Mouse (Mus musculus) limb, embryonic 11.5 days (tissue): ENCODE data around the gene Lamc2. TPM values are rescaled to one million over a fixed set of nuclear protein-coding genes. Genes with fewer than 3 reads are reported as not detected.
A peak's percentile ranks its signal among the peaks of the same experiment; 100 is the strongest.

Source experiments
- ATAC-seq: fragments of 200-750 bp; cut with Nextera tagmentation; 2 replicates; pipeline ENCODE4 v1.8.0; 2017; ENCODE audit warnings: low read depth; ENCODE audit not compliant: insufficient number of reproducible peaks, low FRiP score, low TSS enrichment
- DNase-seq: peaks from one replicate; pipeline ENCODE4 v3.0.0-alpha.2; 2015; ENCODE audit warnings: low spot score
- H3K27ac ChIP-seq: fragments of 300-500 bp; sonication (generic); replicated peaks from 2 replicates; pipeline ENCODE4 v1.5.1; 2014; ENCODE audit warnings: low read depth, mild to moderate bottlenecking, low read length
- H3K27me3 ChIP-seq: fragments of 300-500 bp; sonication (generic); 2 replicates; pipeline ENCODE4 v1.6.1; 2014; ENCODE audit warnings: mild to moderate bottlenecking, low read length, mixed read lengths; ENCODE audit not compliant: control insufficient read depth, insufficient read depth
- H3K36me3 ChIP-seq: fragments of 300-500 bp; sonication (generic); 2 replicates; pipeline ENCODE4 v1.6.1; 2014; ENCODE audit warnings: mild to moderate bottlenecking, low read length, moderate library complexity, mixed read lengths; ENCODE audit not compliant: control insufficient read depth, insufficient read depth
- H3K4me1 ChIP-seq: fragments of 300-500 bp; sonication (generic); 2 replicates; pipeline ENCODE4 v1.6.1; 2014; ENCODE audit warnings: low read length, mixed read lengths; ENCODE audit not compliant: control insufficient read depth, insufficient read depth
- H3K4me2 ChIP-seq: fragments of 300-500 bp; sonication (generic); 2 replicates; pipeline ENCODE4 v1.6.1; 2014; ENCODE audit warnings: low read depth, mild to moderate bottlenecking, moderate library complexity; ENCODE audit not compliant: severe bottlenecking
- H3K4me3 ChIP-seq: fragments of 300-500 bp; sonication (generic); 2 replicates; pipeline ENCODE4 v1.5.1; 2014; ENCODE audit warnings: low read depth, low read length
- H3K9ac ChIP-seq: fragments of 300-500 bp; sonication (generic); 2 replicates; pipeline ENCODE4 v1.6.1; 2014; ENCODE audit warnings: mild to moderate bottlenecking, low read length
- H3K9me3 ChIP-seq: fragments of 300-500 bp; sonication (generic); 2 replicates; pipeline ENCODE4 v1.6.1; 2016; ENCODE audit warnings: low read length; ENCODE audit not compliant: control insufficient read depth
- WGBS: fragments of 180-500 bp; shearing (Covaris S2); extraction: QIAGEN DNeasy Blood & Tissue Kit; methylation state at CpG from one replicate; pipeline ENCODE4 v1.1.7; 2014; 5-methylcytosine and 5-hydroxymethylcytosine counted together
- polyA plus RNA-seq: library from polyadenylated mRNA; unstranded; fragments of >200 nt; fragmentation: Nextera tagmentation; extraction: Ambion mirVana; gene quantifications from 2 replicates; pipeline ENCODE4 v1.2.1, GENCODE M21; 2014

The Lamc2 gene
- polyA plus RNA-seq, 1 experiment from 2014 or later, result 3.9 TPM

DNA sequence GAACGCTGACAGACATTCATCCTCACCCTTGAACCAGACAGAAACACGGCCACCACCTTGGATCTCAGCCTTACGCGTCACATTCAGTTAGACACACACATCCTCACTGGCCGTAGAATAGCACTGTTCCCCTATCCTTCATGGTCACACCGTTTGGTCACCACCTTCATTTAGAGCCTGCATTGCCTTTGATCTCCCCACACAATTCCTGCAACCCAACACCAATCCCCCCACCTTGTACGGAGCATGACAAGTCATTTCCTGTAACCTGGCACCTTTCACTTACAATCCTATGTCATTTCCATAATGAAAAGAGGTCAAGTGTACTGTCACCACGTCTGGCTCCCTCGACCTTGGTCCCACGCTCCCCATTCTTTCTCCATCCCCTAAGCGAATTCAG is 42.2 kb downstream of the Lamc2 start:
- Histone ChIP-seq H3K36me3 (no peaks in the 10 kb centered on the region), H3K9ac (no peak overlapping the region), H3K9me3 (no peaks in the 10 kb centered on the region), H3K27me3 (no peaks in the 10 kb centered on the region), H3K4me3 (no peak overlapping the region), H3K4me2 (no peak overlapping the region), H3K27ac (no peak overlapping the region), H3K4me1 (peaks cover 3% of the 10 kb centered on the region; the same call in 1 of the 2 replicates)
- DNase-seq (no peak), ATAC-seq (0 out of 2 replicates have a peak, but pooled peaks have one; percentile 31)
- WGBS, result 46% methylated on average over 11 of the region's 11 CpGs

GRCm38 (mm10) chr1:153140747-153141228 is 45.5 kb downstream of the Lamc2 start:
- H3K4me1 ChIP-seq, result peaks cover 3% of the 10 kb centered on the region; the same call in 1 of the 2 replicates
- no peak for ATAC-seq
- peak; percentile 31 for DNase-seq

DNA sequence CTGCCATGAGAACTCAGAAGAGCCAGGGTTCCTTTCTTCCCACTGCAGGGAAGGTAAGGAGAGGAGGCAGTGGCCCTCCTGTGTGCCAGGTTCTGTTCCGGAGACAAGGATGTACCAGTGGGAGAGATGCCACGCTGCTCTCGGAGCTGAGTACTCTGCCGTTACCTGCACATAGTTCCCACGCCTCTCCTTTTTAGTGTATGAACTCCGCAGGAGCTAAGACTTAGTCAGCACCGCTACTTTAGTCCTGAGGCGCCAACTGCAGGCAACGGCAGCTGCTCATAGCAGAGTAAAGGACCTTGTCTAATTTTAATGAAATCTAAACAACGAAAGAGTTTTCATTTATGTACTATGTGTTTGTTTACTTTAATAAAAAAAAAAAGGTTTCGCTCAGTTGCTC is 46.0 kb downstream of the Lamc2 start:
- 77% methylated on average over 11 of the region's 11 CpGs for WGBS
- Histone ChIP-seq H3K4me1 (peaks cover 3% of the 10 kb centered on the region; the same call in 1 of the 2 replicates), H3K4me3 (no peak overlapping the region), H3K27ac (no peak overlapping the region), H3K9me3 (no peaks in the 10 kb centered on the region), H3K9ac (no peak overlapping the region), H3K36me3 (no peaks in the 10 kb centered on the region), H3K4me2 (no peak overlapping the region), H3K27me3 (no peaks in the 10 kb centered on the region)
- ATAC-seq (no peak), DNase-seq (no peak)

More at GRCm38 (mm10) chr1:153140747-153141228, 45.5 kb downstream of the Lamc2 start:
- no peak overlapping the region for H3K9ac ChIP-seq
- no peaks in the 10 kb centered on the region for H3K36me3 ChIP-seq
- no peak overlapping the region for H3K4me3 ChIP-seq
- 16% methylated on average over 8 of the region's 8 CpGs for WGBS
- H3K27ac ChIP-seq, result no peak overlapping the region
- no peaks in the 10 kb centered on the region for H3K27me3 ChIP-seq
- H3K4me2 ChIP-seq, result no peak overlapping the region
- H3K9me3 ChIP-seq, result no peaks in the 10 kb centered on the region

GRCm38 (mm10) chr1:153139635-153140034 is 46.6 kb downstream of the Lamc2 start:
- H3K4me3 ChIP-seq, result no peak overlapping the region
- H3K4me2 ChIP-seq, result no peak overlapping the region
- H3K9ac ChIP-seq, result no peak overlapping the region
- DNase-seq (no peak), ATAC-seq (no peak)
- 70% methylated on average over 7 of the region's 7 CpGs for WGBS
- no peaks in the 10 kb centered on the region for H3K9me3 ChIP-seq
- H3K4me1 ChIP-seq, result peaks cover 3% of the 10 kb centered on the region; the same call in 1 of the 2 replicates
- no peaks in the 10 kb centered on the region for H3K36me3 ChIP-seq
- H3K27ac ChIP-seq, result no peak overlapping the region
- no peaks in the 10 kb centered on the region for H3K27me3 ChIP-seq

DNA sequence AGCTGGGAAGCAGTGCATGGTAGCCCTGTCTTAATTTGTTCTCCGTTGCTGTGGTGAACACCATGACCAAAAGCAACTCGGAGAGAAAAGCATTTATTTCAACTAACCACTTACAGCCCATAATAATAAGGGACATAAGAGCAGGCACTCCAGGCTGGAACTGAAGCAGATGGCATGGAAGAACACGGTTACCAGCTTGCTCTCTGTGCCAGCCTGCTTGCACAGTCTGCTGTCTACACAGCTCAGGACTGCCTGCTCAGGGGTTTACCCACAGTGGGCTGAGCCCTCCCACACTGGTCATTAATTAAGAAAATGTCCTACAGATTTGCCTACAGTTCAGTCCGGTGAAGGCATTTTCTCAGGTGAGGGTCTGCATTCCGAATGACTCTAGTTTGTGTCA is 47.8 kb downstream of the Lamc2 start:
- DNase-seq (no peak), ATAC-seq (no peak)
- Histone ChIP-seq H3K4me2 (no peak overlapping the region), H3K4me3 (no peak overlapping the region), H3K27ac (no peak overlapping the region), H3K9me3 (no peaks in the 10 kb centered on the region), H3K27me3 (no peaks in the 10 kb centered on the region), H3K4me1 (peaks cover under 1% of the 10 kb centered on the region; the same call in 1 of the 2 replicates), H3K9ac (no peak overlapping the region), H3K36me3 (no peaks in the 10 kb centered on the region)
- 75% methylated on average over 5 of the region's 5 CpGs for WGBS

- Histone ChIP-seq H3K4me2 (no peak overlapping the region), H3K4me3 (no peak overlapping the region), H3K4me1 (peaks cover 5% of the 10 kb centered on the region; the same call in 1 of the 2 replicates), H3K9me3 (no peaks in the 10 kb centered on the region), H3K36me3 (no peaks in the 10 kb centered on the region), H3K27ac (no peak overlapping the region), H3K27me3 (no peaks in the 10 kb centered on the region), H3K9ac (no peak overlapping the region)
- no peak for DNase-seq
- no peak for ATAC-seq
- WGBS, result 77% methylated on average over 13 of the region's 13 CpGs
These were observed 49.6 kb downstream of the Lamc2 start for GRCm38 (mm10) chr1:153136647-153137046.

DNA sequence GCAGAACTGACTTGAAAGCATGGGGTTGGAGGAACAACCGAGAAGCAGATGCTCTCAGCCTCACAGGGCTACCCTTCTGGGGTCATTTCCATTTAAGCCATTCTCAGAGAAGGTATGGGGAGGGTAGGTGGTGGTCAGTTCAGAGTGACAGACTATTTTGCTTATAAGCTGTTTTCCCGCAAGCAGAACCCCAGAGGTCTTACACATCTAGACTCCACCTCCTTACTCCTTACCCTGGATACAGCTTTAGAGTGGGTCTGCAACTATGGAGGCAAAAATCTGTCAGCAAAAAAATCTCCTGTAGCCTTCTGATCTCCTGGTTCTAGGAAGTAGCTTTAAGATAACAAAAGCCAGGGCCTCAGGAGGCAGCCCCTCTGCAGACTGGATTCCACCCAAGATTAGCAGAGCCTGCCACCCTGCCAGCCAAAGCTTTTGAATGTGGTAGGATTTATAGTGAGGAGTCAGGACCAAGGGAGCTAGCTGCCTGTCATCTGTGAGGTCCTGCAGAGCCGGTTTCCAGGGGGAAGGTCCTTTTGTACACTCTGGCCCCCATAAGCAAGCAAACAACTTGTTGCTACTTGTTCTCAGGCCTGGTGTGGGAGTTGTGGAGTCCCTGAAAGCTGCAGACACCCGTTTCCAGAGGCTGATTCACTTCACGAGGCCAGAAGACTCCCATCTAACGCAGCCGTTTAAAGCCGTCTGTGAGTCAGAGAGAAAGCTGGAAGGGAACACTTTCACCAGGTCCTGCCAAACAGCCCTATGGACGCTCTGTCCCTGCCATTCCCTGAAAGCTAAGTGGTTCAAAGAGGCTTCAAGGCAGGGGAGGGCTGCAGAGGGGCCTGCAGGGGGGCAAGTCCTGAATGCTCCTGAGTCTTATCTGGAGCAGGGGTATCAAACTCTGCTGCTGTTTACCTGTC is 52.1 kb downstream of the Lamc2 start:
- Histone ChIP-seq H3K27me3 (no peaks in the 10 kb centered on the region), H3K4me3 (no peak overlapping the region), H3K9me3 (no peaks in the 10 kb centered on the region), H3K9ac (no peak overlapping the region), H3K4me2 (no peak overlapping the region), H3K4me1 (peaks cover 5% of the 10 kb centered on the region; the same call in 1 of the 2 replicates), H3K27ac (no peak overlapping the region), H3K36me3 (no peaks in the 10 kb centered on the region)
- peak; percentile 31 for DNase-seq
- no peak for ATAC-seq
- 15% methylated on average over 9 of the region's 9 CpGs for WGBS

DNA sequence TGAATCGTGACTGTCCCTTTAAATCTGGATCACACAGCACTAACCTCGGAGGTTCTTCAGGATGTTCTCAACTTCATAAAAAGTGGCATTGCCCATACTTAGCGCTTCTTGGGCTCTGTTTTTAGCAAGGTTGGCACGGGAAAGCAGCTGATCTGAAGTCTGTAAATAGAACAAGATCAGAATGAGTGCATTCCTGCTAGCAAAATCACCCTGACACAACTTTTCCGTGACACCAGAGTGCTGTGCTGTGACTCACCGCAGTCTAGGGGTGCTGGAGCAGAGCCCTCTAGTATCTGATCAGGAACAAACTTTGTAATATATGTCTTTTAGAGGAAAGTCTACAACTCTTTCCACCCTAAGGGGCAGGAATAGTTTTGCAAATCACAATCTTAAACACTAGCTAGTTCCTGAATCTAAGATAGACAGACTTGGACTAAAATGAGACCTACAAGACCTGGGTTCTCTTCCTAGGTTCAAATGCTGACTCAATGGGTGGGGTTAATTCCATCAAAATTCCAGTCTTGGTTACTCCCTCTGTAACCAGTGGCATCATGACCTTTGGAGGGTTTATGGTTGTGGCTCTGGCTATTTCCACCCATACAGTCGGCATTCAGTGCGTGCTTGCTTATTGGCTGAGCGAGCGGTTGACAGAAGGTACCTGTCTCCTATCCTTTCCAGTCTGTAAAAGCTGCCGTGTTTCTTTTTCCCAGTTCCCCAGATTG is 56.1 kb downstream of the Lamc2 start:
- WGBS, result 86% methylated on average over 11 of the region's 11 CpGs
- H3K36me3 ChIP-seq, result no peaks in the 10 kb centered on the region
- H3K4me2 ChIP-seq, result no peak overlapping the region
- DNase-seq (no peak), ATAC-seq (no peak)
- H3K27ac ChIP-seq, result no peak overlapping the region
- H3K9me3 ChIP-seq, result no peaks in the 10 kb centered on the region
- peaks cover 5% of the 10 kb centered on the region; the same call in 1 of the 2 replicates for H3K4me1 ChIP-seq
- H3K4me3 ChIP-seq, result no peak overlapping the region
- no peaks in the 10 kb centered on the region for H3K27me3 ChIP-seq
- H3K9ac ChIP-seq, result no peak overlapping the region
